Mouse (Mus musculus) CH12.LX (cell line): ENCODE results near the gene Cdh18.

Experiments
- CTCF ChIP-seq, 2 experiments: IDR thresholded peaks in 1 of 2; conservative IDR thresholded peaks in 1 of 2; 2 replicates each; pipeline ENCODE4 v1.5.1; 2011 to 2012; ENCODE audit warnings: low read depth in 2 of 2, low read length in 2 of 2, improper control_type of control experiment in 1 of 2, inconsistent platforms in 1 of 2, mild to moderate bottlenecking in 1 of 2, moderate library complexity in 1 of 2
- EP300 ChIP-seq: IDR thresholded peaks from 2 replicates; pipeline ENCODE4 v1.6.1; 2011; ENCODE audit warnings: low read length, improper control_type of control experiment
- ETS1 ChIP-seq: conservative IDR thresholded peaks from 2 replicates; pipeline ENCODE4 v1.6.1; 2012; ENCODE audit warnings: low read depth, mild to moderate bottlenecking, inconsistent platforms, low read length, improper control_type of control experiment, moderate library complexity
- MAX ChIP-seq: IDR thresholded peaks from 2 replicates; pipeline ENCODE4 v1.6.1; 2011; ENCODE audit warnings: low read length, improper control_type of control experiment
- POLR2A ChIP-seq: IDR thresholded peaks from 2 replicates; pipeline ENCODE4 v1.6.1; 2011; ENCODE audit warnings: low read depth, mild to moderate bottlenecking, improper control_type of control experiment, low read length
- POLR2AphosphoS2 ChIP-seq: IDR thresholded peaks from 2 replicates; pipeline ENCODE4 v1.6.1; 2011; ENCODE audit warnings: low read depth, low read length, improper control_type of control experiment
- TCF12 ChIP-seq: IDR thresholded peaks from 2 replicates; pipeline ENCODE4 v1.6.1; 2014; ENCODE audit warnings: low read depth, mild to moderate bottlenecking, inconsistent platforms, low read length, improper control_type of control experiment
- UBTF ChIP-seq: IDR thresholded peaks from 2 replicates; pipeline ENCODE4 v1.6.1; 2012; ENCODE audit warnings: low read depth, mild to moderate bottlenecking, inconsistent platforms, low read length, improper control_type of control experiment, moderate library complexity
- ZMIZ1 ChIP-seq: IDR thresholded peaks from 2 replicates; pipeline ENCODE4 v1.6.1; 2012; ENCODE audit warnings: low read depth, mild to moderate bottlenecking, inconsistent platforms, low read length, improper control_type of control experiment

GRCm38 (mm10) chr15:22837173-22837572 is 288.4 kb downstream of the Cdh18 start:
- TF ChIP-seq CTCF (conservative IDR thresholded peaks at IDR 0.05 in 1 of 2, IDR thresholded peaks at IDR 0.05 in 1 of 2; ENCODE audit: low read depth in 2 of 2, low read length in 2 of 2) (no peak), EP300 (no peak), UBTF (no peak), ZMIZ1 (no peak), POLR2AphosphoS2 (no peak), MAX (no peak), TCF12 (no peak), ETS1 (no peak), POLR2A (no peak)
